Mouse (Mus musculus) kidney, adult 2 months (tissue): ENCODE results near the gene Rb1. TPM values are rescaled to one million over a fixed set of nuclear protein-coding genes. Genes with fewer than 3 reads are reported as not detected.
A peak's percentile ranks its signal among the peaks of the same experiment; 100 is the strongest.

Experiments used
- DNase-seq: peaks from one replicate; pipeline ENCODE4 v3.0.0; 2021
- H3K27ac ChIP-seq: fragments of 200-500 bp; 2 replicates; pipeline ENCODE4 v1.5.1; 2012; ENCODE audit warnings: low read depth, low read length, control low read depth, inconsistent platforms; ENCODE audit not compliant: insufficient read depth
- H3K27me3 ChIP-seq: fragments of 200-500 bp; replicated peaks from 2 replicates; pipeline ENCODE4 v1.6.1; 2012; ENCODE audit warnings: mild to moderate bottlenecking, moderate library complexity, low read length, inconsistent platforms; ENCODE audit not compliant: control insufficient read depth, insufficient read depth
- H3K36me3 ChIP-seq: fragments of 200-500 bp; 2 replicates; pipeline ENCODE4 v1.6.1; 2012; ENCODE audit warnings: mild to moderate bottlenecking, moderate library complexity, low read length, inconsistent platforms; ENCODE audit not compliant: control insufficient read depth, insufficient read depth
- H3K4me1 ChIP-seq: fragments of 200-500 bp; 2 replicates; pipeline ENCODE4 v1.6.1; 2011; ENCODE audit warnings: low read length; ENCODE audit not compliant: control insufficient read depth, insufficient read depth
- H3K4me3 ChIP-seq: fragments of 200-500 bp; 2 replicates; pipeline ENCODE4 v1.5.1; 2011; ENCODE audit warnings: mild to moderate bottlenecking, low read depth, low read length, control low read depth; ENCODE audit not compliant: insufficient read depth
- CTCF ChIP-seq: fragments of 200-500 bp; conservative IDR thresholded peaks from 2 replicates; pipeline ENCODE4 v1.5.1; 2011; ENCODE audit warnings: low read depth, mild to moderate bottlenecking, control low read depth, low read length, moderate library complexity, mixed read lengths; ENCODE audit not compliant: insufficient read depth, insufficient read length
- POLR2A ChIP-seq: fragments of 200-500 bp; IDR thresholded peaks from one replicate; pipeline ENCODE4 v1.6.1; 2011; ENCODE audit warnings: low read depth, low read length, control low read depth
- WGBS: fragments of 180-500 bp; shearing (Covaris S2); methylation state at CpG from one replicate; pipeline ENCODE4 v1.1.7; 2018; 5-methylcytosine and 5-hydroxymethylcytosine counted together
- polyA plus RNA-seq: library from polyadenylated mRNA; depleted of rRNA; stranded (reverse); fragments of >200 nt; gene quantifications from 2 replicates; pipeline ENCODE4 v1.2.3, GENCODE M21; 2012

Gene Rb1
- polyA plus RNA-seq, 1 experiment, result 8.3 TPM

GRCm38 (mm10) chr14:73336316-73337080, 10.9 kb upstream of the Rb1 start:
- Histone ChIP-seq H3K27me3 (no peaks in the 10 kb centered on the region), H3K4me1 (0 out of 2 replicates have a peak, but pooled peaks cover 2% of the 10 kb centered on the region), H3K27ac (no peak overlapping the region), H3K4me3 (no peak overlapping the region), H3K36me3 (no peaks in the 10 kb centered on the region)
- no peak for DNase-seq
- 71% methylated on average over 6 of the region's 6 CpGs for WGBS
- TF ChIP-seq POLR2A (no peak), CTCF (no peak)

- 83% methylated on average over 22 of the region's 22 CpGs for WGBS
- no peak for DNase-seq
- TF ChIP-seq POLR2A (no peak), CTCF (no peak)
- Histone ChIP-seq H3K27me3 (no peaks in the 10 kb centered on the region), H3K4me3 (no peak overlapping the region), H3K4me1 (0 out of 2 replicates have a peak, but pooled peaks cover 2% of the 10 kb centered on the region), H3K36me3 (no peaks in the 10 kb centered on the region), H3K27ac (no peak overlapping the region)
Measured at GRCm38 (mm10) chr14:73334926-73335805, 9.5 kb upstream of the Rb1 start.

GRCm38 (mm10) chr14:73333880-73334279, 8.3 kb upstream of the Rb1 start:
- H3K4me1 ChIP-seq, result 0 out of 2 replicates have a peak, but pooled peaks cover 2% of the 10 kb centered on the region
- TF ChIP-seq POLR2A, result no peak
- TF ChIP-seq CTCF, result no peak
- no peak overlapping the region for H3K4me3 ChIP-seq
- 87% methylated on average over 3 of the region's 3 CpGs for WGBS
- no peaks in the 10 kb centered on the region for H3K36me3 ChIP-seq
- DNase-seq, result no peak
- H3K27ac ChIP-seq, result no peak overlapping the region
- no peaks in the 10 kb centered on the region for H3K27me3 ChIP-seq

GRCm38 (mm10) chr14:73331386-73331785, 5.8 kb upstream of the Rb1 start:
- no peak for DNase-seq
- WGBS, result 74% methylated on average over 4 of the region's 4 CpGs

GRCm38 (mm10) chr14:73329871-73330270, 4.2 kb upstream of the Rb1 start:
- Histone ChIP-seq H3K36me3 (no peaks in the 10 kb centered on the region), H3K4me1 (0 out of 2 replicates have a peak, but pooled peaks cover 3% of the 10 kb centered on the region), H3K27ac (no peak overlapping the region), H3K27me3 (no peaks in the 10 kb centered on the region), H3K4me3 (no peak overlapping the region)
- 71% methylated on average over 2 of the region's 2 CpGs for WGBS
- TF ChIP-seq CTCF (no peak), POLR2A (no peak)
- no peak for DNase-seq

More at GRCm38 (mm10) chr14:73331386-73331785, 5.8 kb upstream of the Rb1 start:
- H3K4me1 ChIP-seq, result 0 out of 2 replicates have a peak, but pooled peaks cover 5% of the 10 kb centered on the region
- H3K27me3 ChIP-seq, result no peaks in the 10 kb centered on the region
- H3K36me3 ChIP-seq, result no peaks in the 10 kb centered on the region
- H3K27ac ChIP-seq, result no peak overlapping the region
- no peak overlapping the region for H3K4me3 ChIP-seq
- TF ChIP-seq POLR2A (no peak), CTCF (no peak)

GRCm38 (mm10) chr14:73326511-73326910, 889 bp upstream of the Rb1 start:
- H3K27ac ChIP-seq, result peak overlapping the region; percentile 91
- WGBS, result 6% methylated on average over 8 of the region's 8 CpGs
- H3K4me1 ChIP-seq, result 0 out of 2 replicates have a peak, but pooled peaks cover 6% of the 10 kb centered on the region
- no peaks in the 10 kb centered on the region for H3K36me3 ChIP-seq
- H3K4me3 ChIP-seq, result peak overlapping the region; percentile 63
- no peak for DNase-seq
- no peaks in the 10 kb centered on the region for H3K27me3 ChIP-seq
- TF ChIP-seq POLR2A, result no peak
- no peak for TF ChIP-seq CTCF
